16 mouse cellular contexts compared by ENCODE assay signal in the genomic region with DNA sequence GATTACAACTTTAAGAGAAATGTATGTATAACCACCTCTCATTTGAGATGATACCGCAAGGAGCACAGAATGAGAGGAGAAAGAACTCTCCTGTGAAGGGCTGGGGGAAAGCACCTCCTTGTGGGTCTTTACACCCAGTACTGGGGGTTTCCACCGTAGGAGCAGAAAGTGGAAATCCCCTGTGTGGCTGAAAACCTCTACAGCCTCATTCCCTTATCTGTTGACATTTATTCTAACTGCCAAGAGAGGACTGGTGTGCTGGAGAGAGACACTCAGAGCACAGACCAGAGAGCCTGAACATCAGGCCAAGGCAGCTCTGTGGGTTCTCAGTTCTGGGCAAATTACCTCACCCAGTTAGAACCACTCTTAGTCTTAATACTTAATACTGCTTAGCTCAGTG. TPM values are rescaled to one million over a fixed set of nuclear protein-coding genes. Genes with fewer than 3 reads are reported as not detected.
DNase-seq lines count a peak whose midpoint lies in the region; ATAC-seq lines count a peak whose summit lies in the region.
"Had no signal": no experiment of that assay in that cellular context is flagged by ENCODE, and none has a peak within 500 bp of the region (broad histone marks: within the 10 kb centered on the region; RNA-seq: fewer than 3 reads in every experiment).

No protein-coding gene starts in this region.

- ATAC-seq in activated CD4-positive, CD25-positive, alpha-beta regulatory T cell, adult 4 months = peak; percentile 91
- ATAC-seq: forebrain, embryonic 13.5 days; forebrain, postnatal 0 days; hindbrain, postnatal 0 days; intestine, embryonic 16.5 days had no signal

- DNase-seq in CD4-positive, CD25-positive, alpha-beta regulatory T cell, adult 2 months (ENCODE audit: low read depth, low spot score) = peak; percentile 74
- peak; percentile 15 for DNase-seq in naive thymus-derived CD4-positive, alpha-beta T cell, adult 2 months (ENCODE audit: low read depth)
- DNase-seq in ovary, postnatal 10 days (ENCODE audit: low spot score) = no peak
- DNase-seq in gastrocnemius, postnatal 10 days = no peak
- no peak for DNase-seq in left cerebral cortex, adult 9 months (ENCODE audit: low spot score in 2 of 2)
- DNase-seq: adrenal gland, postnatal 25 days; cerebellum, adult 18-20 months; cerebellum, adult 9-11 months; forebrain, postnatal 0 days; heart, adult 18-20 months; heart, postnatal 14 days had no signal

RNA-seq across cellular contexts. Expression of a gene that starts 33.5 kb away (rescaled TPM):
- under 1 TPM; 0.25 to 0.55 TPM for polyA plus RNA-seq in activated CD4-positive, CD25-positive, alpha-beta regulatory T cell, adult 4 months (2017; shearing (Covaris generic))
- total RNA-seq in gastrocnemius, postnatal 10 days (2021) = under 1 TPM; 0.11 to 0.12 TPM
- polyA plus RNA-seq: heart, embryonic 15.5 days had no signal

Comparison
In these comparisons a context has a peak if more than half of its experiments do, and no peak if none do; other contexts are left out.
1. DNase-seq: peak in CD4-positive, CD25-positive, alpha-beta regulatory T cell, adult 2 months (single experiment) and naive thymus-derived CD4-positive, alpha-beta T cell, adult 2 months (single experiment); none in ovary, postnatal 10 days (single experiment), gastrocnemius, postnatal 10 days (single experiment) and left cerebral cortex, adult 9 months (0 of 2).